In the genomic region with DNA sequence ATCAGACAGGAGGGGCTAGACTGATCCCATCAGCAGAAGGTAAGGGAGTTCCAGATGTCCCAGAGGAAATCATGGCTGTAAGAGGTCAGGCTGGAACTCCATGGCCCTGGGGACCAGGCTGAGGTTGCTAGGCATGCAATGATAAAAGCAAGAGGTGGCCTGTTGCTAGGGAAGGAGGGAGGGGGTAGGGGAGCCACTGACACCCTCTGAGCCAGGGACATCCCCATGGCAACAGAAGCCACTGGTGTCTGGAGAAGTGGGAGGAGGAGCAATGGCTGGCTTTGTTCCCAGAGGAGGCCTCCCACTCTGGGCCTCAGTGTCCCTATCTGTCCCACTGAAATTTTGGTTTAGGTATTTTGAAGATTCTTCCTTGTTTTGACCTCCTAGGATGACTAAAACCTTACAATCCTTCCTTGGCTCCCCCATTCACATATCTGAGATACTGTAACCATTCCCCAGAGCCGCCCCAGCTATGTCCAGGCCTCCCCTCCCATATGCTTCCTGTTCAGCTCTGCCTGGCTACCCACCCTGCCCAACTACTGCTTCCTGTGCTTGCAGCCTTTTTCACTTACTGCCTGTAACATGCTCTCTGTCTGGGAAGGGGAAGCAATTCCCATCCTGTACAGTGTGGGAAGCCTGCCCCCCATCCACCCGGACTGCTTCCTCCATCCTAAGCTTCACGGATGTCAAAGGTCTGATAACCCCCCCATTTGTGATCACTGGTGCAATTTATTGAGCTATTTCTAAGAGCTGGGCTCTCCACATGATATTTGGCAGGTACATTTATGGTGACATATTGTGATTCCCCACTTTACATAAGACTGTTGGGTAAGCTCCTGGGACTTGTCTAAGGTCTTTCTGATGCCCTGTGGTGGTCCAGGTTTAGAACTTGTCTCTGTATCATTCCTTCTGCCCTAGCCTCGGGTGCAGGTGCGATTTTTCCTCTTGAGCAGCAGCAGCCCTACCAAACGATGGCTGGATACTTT, we compare ENCODE assay signal across 8 mouse cellular contexts. TPM values are rescaled to one million over a fixed set of nuclear protein-coding genes. Genes with fewer than 3 reads are reported as not detected.
DNase-seq lines count a peak whose midpoint lies in the region; ATAC-seq and TF ChIP-seq lines count a peak whose summit lies in the region.

No protein-coding gene starts in this region.

- ATAC-seq in lung, embryonic 14.5 days (ENCODE audit: insufficient read depth) = peak; percentile 79
- no peak for ATAC-seq in kidney, postnatal 0 days (replicated peaks; ENCODE audit: low FRiP score, low read depth)
- peak; percentile 78 for ATAC-seq in midbrain, embryonic 15.5 days (replicated peaks)

- 60% methylated on average over 6 of the region's 6 CpGs for WGBS in lung, embryonic 14.5 days
- WGBS in lung, adult 2 months = 57% methylated on average over 6 of the region's 6 CpGs
- WGBS in heart, adult 2 months = 35% methylated on average over 6 of the region's 6 CpGs
- 54% methylated on average over 6 of the region's 6 CpGs for WGBS in kidney, postnatal 0 days
- WGBS in midbrain, embryonic 15.5 days = 67% methylated on average over 6 of the region's 6 CpGs
- 49% methylated on average over 6 of the region's 6 CpGs for WGBS in thymus, adult 2 months

- H3K4me3 ChIP-seq in lung, embryonic 14.5 days (ENCODE audit: low read depth, low read length) = no peak overlapping the region
- H3K4me3 ChIP-seq in lung, adult 2 months (replicated peaks; ENCODE audit: extremely low read depth, low read depth, low read length) = no peak overlapping the region
- H3K4me3 ChIP-seq in cortical plate, adult 2 months (ENCODE audit: insufficient read depth, low read length) = no peak overlapping the region
- no peak overlapping the region for H3K4me3 ChIP-seq in heart, adult 2 months
- no peak overlapping the region for H3K4me3 ChIP-seq in kidney, postnatal 0 days (replicated peaks; ENCODE audit: low read depth, low read length)
- H3K4me3 ChIP-seq in midbrain, embryonic 15.5 days = no peak overlapping the region
- no peak overlapping the region for H3K4me3 ChIP-seq in thymus, adult 2 months (ENCODE audit: control insufficient read depth, insufficient read depth, low read length)

- no peak overlapping the region; the same call in 1 of the 2 replicates for H3K27ac ChIP-seq in lung, embryonic 14.5 days (ENCODE audit: low read depth)
- peak overlapping the region; percentile 76; the same call in 1 of the 2 replicates for H3K27ac ChIP-seq in cortical plate, adult 2 months (ENCODE audit: insufficient read depth, low read length)
- H3K27ac ChIP-seq in heart, adult 2 months = peak overlapping the region; percentile 55
- no peak overlapping the region for H3K27ac ChIP-seq in kidney, postnatal 0 days
- peak overlapping the region; percentile 55; the same call in 1 of the 2 replicates for H3K27ac ChIP-seq in midbrain, embryonic 15.5 days
- H3K27ac ChIP-seq in thymus, adult 2 months (ENCODE audit: control insufficient read depth, insufficient read depth, low read length) = no peak overlapping the region

- no peaks in the 10 kb centered on the region for H3K36me3 ChIP-seq in lung, embryonic 14.5 days (ENCODE audit: insufficient read depth)
- H3K36me3 ChIP-seq in heart, adult 2 months (ENCODE audit: control insufficient read depth, insufficient read depth, low read length) = peaks cover 15% of the 10 kb centered on the region
- H3K36me3 ChIP-seq in kidney, postnatal 0 days (ENCODE audit: insufficient read depth, low read length) = no peaks in the 10 kb centered on the region
- no peaks in the 10 kb centered on the region for H3K36me3 ChIP-seq in midbrain, embryonic 15.5 days (replicated peaks)
- no peaks in the 10 kb centered on the region for H3K36me3 ChIP-seq in thymus, adult 2 months (ENCODE audit: control insufficient read depth, insufficient read depth, low read length)

- TF ChIP-seq CTCF in lung, embryonic 14.5 days (IDR thresholded peaks at IDR 0.05; ENCODE audit: low read depth) = no peak
- no peak for TF ChIP-seq CTCF in lung, adult 2 months (IDR thresholded peaks at IDR 0.05; ENCODE audit: insufficient read depth, low read length)
- no peak for TF ChIP-seq CTCF in cortical plate, adult 2 months (IDR thresholded peaks at IDR 0.05; ENCODE audit: extremely low read depth, insufficient read depth, low read length)
- no peak for TF ChIP-seq CTCF in heart, adult 2 months (IDR thresholded peaks at IDR 0.05)
- TF ChIP-seq CTCF in kidney, postnatal 0 days (IDR thresholded peaks at IDR 0.05; ENCODE audit: low read depth) = no peak
- no peak for TF ChIP-seq CTCF in thymus, adult 2 months (IDR thresholded peaks at IDR 0.05; ENCODE audit: borderline replicate concordance, control insufficient read depth, extremely low read depth, insufficient read depth, low read length, poor library complexity)

- no peaks in the 10 kb centered on the region for H3K79me2 ChIP-seq in heart, adult 2 months (replicated peaks; ENCODE audit: control insufficient read depth, insufficient read depth, low read length)

- intact Hi-C loops in heart, adult 2 months (cut with DNase I) = loop anchor here (2.0 kb wide), 1 partner anchor 17 kb away; no protein-coding TSS in a partner anchor

- TF ChIP-seq POLR2A in lung, adult 2 months (IDR thresholded peaks at IDR 0.05; ENCODE audit: borderline replicate concordance, extremely low read depth, low read depth, low read length) = no peak
- no peak for TF ChIP-seq POLR2A in cortical plate, adult 2 months (IDR thresholded peaks at IDR 0.05; ENCODE audit: extremely low read depth, insufficient read depth, low read length)
- TF ChIP-seq POLR2A in heart, adult 2 months (IDR thresholded peaks at IDR 0.05; ENCODE audit: insufficient read depth, low read depth, low read length) = no peak
- TF ChIP-seq POLR2A in thymus, adult 2 months (IDR thresholded peaks at IDR 0.05; ENCODE audit: control insufficient read depth, extremely low read depth, insufficient read depth, low read length, poor library complexity) = no peak

- DNase-seq in lung, embryonic 14.5 days = peak; percentile 55
- DNase-seq in lung, adult 2 months = no peak
- peak in 1 of 2 experiments; percentile 59 for DNase-seq in heart, adult 2 months
- DNase-seq in kidney, postnatal 0 days (ENCODE audit: low spot score) = peak; percentile 21
- no peak for DNase-seq in urinary bladder, adult 18-20 months (ENCODE audit: low spot score in 2 of 2)
- DNase-seq in thymus, adult 2 months = no peak

- H3K27me3 ChIP-seq in lung, embryonic 14.5 days (ENCODE audit: insufficient read depth, low read length) = no peaks in the 10 kb centered on the region; the same call in 1 of the 2 replicates
- no peaks in the 10 kb centered on the region for H3K27me3 ChIP-seq in heart, adult 2 months (ENCODE audit: control insufficient read depth, insufficient read depth, low read length)
- no peaks in the 10 kb centered on the region for H3K27me3 ChIP-seq in kidney, postnatal 0 days (ENCODE audit: insufficient read depth, low read length)
- peaks cover 50% of the 10 kb centered on the region for H3K27me3 ChIP-seq in midbrain, embryonic 15.5 days (replicated peaks)
- no peaks in the 10 kb centered on the region for H3K27me3 ChIP-seq in thymus, adult 2 months (ENCODE audit: control insufficient read depth, insufficient read depth, low read length)

- no peak overlapping the region for H3K9ac ChIP-seq in lung, embryonic 14.5 days
- no peak overlapping the region for H3K9ac ChIP-seq in heart, adult 2 months (ENCODE audit: low read depth, low read length)
- no peak overlapping the region for H3K9ac ChIP-seq in kidney, postnatal 0 days (ENCODE audit: low read depth, low read length)
- H3K9ac ChIP-seq in midbrain, embryonic 15.5 days = no peak overlapping the region

- TF ChIP-seq EP300 in heart, adult 2 months (IDR thresholded peaks at IDR 0.05; ENCODE audit: insufficient read depth, low read depth, low read length) = no peak

- no peaks in the 10 kb centered on the region for H3K4me1 ChIP-seq in lung, embryonic 14.5 days (ENCODE audit: insufficient read depth)
- H3K4me1 ChIP-seq in lung, adult 2 months (ENCODE audit: control insufficient read depth, insufficient read depth, low read length) = peaks cover 19% of the 10 kb centered on the region
- peaks cover 9% of the 10 kb centered on the region for H3K4me1 ChIP-seq in cortical plate, adult 2 months (ENCODE audit: control insufficient read depth, insufficient read depth, low read length)
- peaks cover 30% of the 10 kb centered on the region for H3K4me1 ChIP-seq in heart, adult 2 months (ENCODE audit: control insufficient read depth, insufficient read depth, low read length)
- no peaks in the 10 kb centered on the region for H3K4me1 ChIP-seq in kidney, postnatal 0 days (replicated peaks; ENCODE audit: insufficient read depth, low read length)
- peaks cover 10% of the 10 kb centered on the region; the same call in 1 of the 2 replicates for H3K4me1 ChIP-seq in midbrain, embryonic 15.5 days
- H3K4me1 ChIP-seq in thymus, adult 2 months (replicated peaks; ENCODE audit: control insufficient read depth, insufficient read depth, low read length) = peaks cover 4% of the 10 kb centered on the region

- H3K4me2 ChIP-seq in lung, embryonic 14.5 days = no peak overlapping the region
- no peak overlapping the region for H3K4me2 ChIP-seq in kidney, postnatal 0 days (ENCODE audit: low read length)
- H3K4me2 ChIP-seq in midbrain, embryonic 15.5 days = no peak overlapping the region

- H3K9me3 ChIP-seq in lung, embryonic 14.5 days (ENCODE audit: low read depth, low read length) = no peaks in the 10 kb centered on the region
- no peaks in the 10 kb centered on the region for H3K9me3 ChIP-seq in kidney, postnatal 0 days (replicated peaks; ENCODE audit: low read length)
- no peaks in the 10 kb centered on the region for H3K9me3 ChIP-seq in midbrain, embryonic 15.5 days

RNA-seq across cellular contexts. Expression of a gene that starts 27.3 kb away (rescaled TPM):
- polyA plus RNA-seq in lung, embryonic 14.5 days (2014; fragmentation: Nextera tagmentation; extraction: Ambion mirVana) = 3.8 and 4.2 TPM in 2 replicates
- 19.7 and 27.4 TPM in 2 replicates for polyA plus RNA-seq in lung, adult 2 months (2012; rRNA removed)
- 52.8 and 55.6 TPM in 2 replicates for polyA plus RNA-seq in cortical plate, adult 2 months (2012; rRNA removed)
- total RNA-seq in heart, adult 2 months (2021) = 10 to 100 TPM; 61.3 to 75.9 TPM
- polyA plus RNA-seq in heart, adult 2 months (2012; rRNA removed) = 111 and 126 TPM in 2 replicates
- polyA plus RNA-seq in kidney, postnatal 0 days (2015; fragmentation: Nextera tagmentation; extraction: Ambion mirVana) = 10.3 and 11.0 TPM in 2 replicates
- 4.8 and 6.3 TPM in 2 replicates for polyA plus RNA-seq in midbrain, embryonic 15.5 days (2015; fragmentation: Nextera tagmentation; extraction: Ambion mirVana)
- polyA plus RNA-seq in thymus, adult 2 months (2012; rRNA removed) = 6.0 and 9.7 TPM in 2 replicates

Comparison
In these comparisons a context has a peak if more than half of its experiments do, and no peak if none do; other contexts are left out.
1. DNase-seq: peak in lung, embryonic 14.5 days (single experiment) and kidney, postnatal 0 days (single experiment); none in lung, adult 2 months (single experiment), urinary bladder, adult 18-20 months (0 of 2) and thymus, adult 2 months (single experiment).
2. H3K27ac ChIP-seq: peak in cortical plate, adult 2 months (single experiment), heart, adult 2 months (single experiment) and midbrain, embryonic 15.5 days (single experiment); none in lung, embryonic 14.5 days (single experiment), kidney, postnatal 0 days (single experiment) and thymus, adult 2 months (single experiment).